Mouse (Mus musculus): ENCODE measurements around the gene Napsa.
A peak's percentile ranks its signal among the peaks of the same experiment; 100 is the strongest.

GRCm38 (mm10) chr7:44626068-44626385 is 53.8 kb downstream of the Napsa start:
- TF ChIP-seq CTCF (IDR thresholded peaks at IDR 0.05; ENCODE audit: borderline replicate concordance, insufficient read depth, low read depth, low read length) (peak; percentile 37; the same call in 1 of the 2 replicates), POLR2A (IDR thresholded peaks at IDR 0.05; ENCODE audit: borderline replicate concordance, insufficient read depth, low read length) (no peak)

Measured in cerebellum, adult 2 months (tissue).